Mouse (Mus musculus) limb, embryonic 10.5 days (tissue): ENCODE data around the gene Cgref1. TPM values are rescaled to one million over a fixed set of nuclear protein-coding genes. Genes with fewer than 3 reads are reported as not detected.
A peak's percentile ranks its signal among the peaks of the same experiment; 100 is the strongest.

ENCODE experiments used
- DNase-seq: peaks from one replicate; pipeline ENCODE4 v3.0.0-alpha.2; 2017; ENCODE audit warnings: low spot score
- H3K27ac ChIP-seq: fragments of 300-500 bp; sonication (generic); 2 replicates; pipeline ENCODE4 v1.5.1; 2016; ENCODE audit warnings: mild to moderate bottlenecking
- H3K27me3 ChIP-seq: fragments of 300-500 bp; sonication (generic); 2 replicates; pipeline ENCODE4 v1.6.1; 2016; ENCODE audit warnings: low read depth, mild to moderate bottlenecking; ENCODE audit not compliant: poor library complexity, severe bottlenecking
- H3K36me3 ChIP-seq: fragments of 300-500 bp; sonication (generic); 2 replicates; pipeline ENCODE4 v1.6.1; 2016; ENCODE audit warnings: mild to moderate bottlenecking, moderate library complexity
- H3K4me1 ChIP-seq: fragments of 300-500 bp; sonication (generic); 2 replicates; pipeline ENCODE4 v1.6.1; 2016
- H3K4me3 ChIP-seq: fragments of 300-500 bp; sonication (generic); 2 replicates; pipeline ENCODE4 v1.5.1; 2016; ENCODE audit warnings: mild to moderate bottlenecking, moderate library complexity
- H3K9me3 ChIP-seq: fragments of 300-500 bp; sonication (generic); replicated peaks from 2 replicates; pipeline ENCODE4 v1.6.1; 2016; ENCODE audit warnings: mild to moderate bottlenecking
- WGBS: fragments of 180-500 bp; shearing (Covaris S2); methylation state at CpG from one replicate; pipeline ENCODE4 v1.1.7; 2016; 5-methylcytosine and 5-hydroxymethylcytosine counted together
- polyA plus RNA-seq: library from polyadenylated mRNA; unstranded; fragments of >200 nt; fragmentation: Nextera tagmentation; extraction: Ambion mirVana; gene quantifications from 2 replicates; pipeline ENCODE4 v1.2.1, GENCODE M21; 2016

Gene Cgref1
- 1.0 and 2.5 TPM in 2 replicates for polyA plus RNA-seq

GRCm38 (mm10) chr5:30944956-30945781 lies at the start of gene Cgref1:
Gene Cgref1 (minus strand): TSS chr5:30945591.
- H3K36me3 ChIP-seq: no peaks in the 10 kb centered on the region
- H3K27ac ChIP-seq: peak within 1 kb of the TSS; percentile 72
- 5% methylated on average over 44 of the region's 44 CpGs for WGBS

GRCm38 (mm10) chr5:30994074-30994473 lies 48.7 kb upstream of the Cgref1 start:
- Histone ChIP-seq H3K36me3 (no peaks in the 10 kb centered on the region), H3K27me3 (no peaks in the 10 kb centered on the region), H3K9me3 (no peaks in the 10 kb centered on the region), H3K4me3 (no peak overlapping the region), H3K4me1 (no peaks in the 10 kb centered on the region), H3K27ac (no peak overlapping the region)
- DNase-seq: no peak
- 71% methylated on average over 3 of the region's 3 CpGs for WGBS

More at GRCm38 (mm10) chr5:30944956-30945781, at the start of gene Cgref1:
- no peaks in the 10 kb centered on the region for H3K9me3 ChIP-seq
- DNase-seq: peak; percentile 58
- peak within 1 kb of the TSS; percentile 62 for H3K4me3 ChIP-seq
- H3K27me3 ChIP-seq: peaks cover 33% of the 10 kb centered on the region
- H3K4me1 ChIP-seq: peaks cover 28% of the 10 kb centered on the region

GRCm38 (mm10) chr5:30992980-30993676 lies 47.7 kb upstream of the Cgref1 start:
- Histone ChIP-seq H3K4me1 (no peaks in the 10 kb centered on the region), H3K9me3 (no peaks in the 10 kb centered on the region), H3K4me3 (no peak overlapping the region), H3K36me3 (no peaks in the 10 kb centered on the region), H3K27me3 (no peaks in the 10 kb centered on the region), H3K27ac (no peak overlapping the region)
- DNase-seq: no peak
- WGBS: 80% methylated on average over 5 of the region's 5 CpGs

- no peak for DNase-seq
- 15% methylated on average over 2 of the region's 2 CpGs for WGBS
Observed at GRCm38 (mm10) chr5:30982357-30982756, 37.0 kb upstream of the Cgref1 start.

GRCm38 (mm10) chr5:30974870-30975656 lies 29.7 kb upstream of the Cgref1 start:
- H3K27ac ChIP-seq: no peak overlapping the region
- no peak overlapping the region for H3K4me3 ChIP-seq
- no peaks in the 10 kb centered on the region for H3K9me3 ChIP-seq
- 0 out of 2 replicates have a peak, but pooled peaks cover 2% of the 10 kb centered on the region for H3K27me3 ChIP-seq
- no peaks in the 10 kb centered on the region for H3K36me3 ChIP-seq
- 70% methylated on average over 9 of the region's 9 CpGs for WGBS
- no peak for DNase-seq
- H3K4me1 ChIP-seq: peaks cover 21% of the 10 kb centered on the region

More at GRCm38 (mm10) chr5:30982357-30982756, 37.0 kb upstream of the Cgref1 start:
- Histone ChIP-seq H3K4me1 (no peaks in the 10 kb centered on the region), H3K4me3 (no peak overlapping the region), H3K9me3 (no peaks in the 10 kb centered on the region), H3K27ac (no peak overlapping the region), H3K36me3 (no peaks in the 10 kb centered on the region), H3K27me3 (no peaks in the 10 kb centered on the region)

- no peaks in the 10 kb centered on the region for H3K36me3 ChIP-seq
- no peak overlapping the region for H3K4me3 ChIP-seq
- peaks cover 12% of the 10 kb centered on the region for H3K4me1 ChIP-seq
- no peaks in the 10 kb centered on the region for H3K9me3 ChIP-seq
- no peak for DNase-seq
- 0 out of 2 replicates have a peak, but pooled peaks cover 2% of the 10 kb centered on the region for H3K27me3 ChIP-seq
- WGBS: 83% methylated on average over 2 of the region's 2 CpGs
- no peak overlapping the region for H3K27ac ChIP-seq
Observed at GRCm38 (mm10) chr5:30969440-30969839, 24.0 kb upstream of the Cgref1 start.

GRCm38 (mm10) chr5:30968416-30968815 lies 23.0 kb upstream of the Cgref1 start, which contains the start of gene Tcf23:
Gene Tcf23 (plus strand): TSS chr5:30968662.
- 79% methylated on average over 8 of the region's 8 CpGs for WGBS

GRCm38 (mm10) chr5:30966189-30966588 lies 20.8 kb upstream of the Cgref1 start:
- Histone ChIP-seq H3K27me3 (0 out of 2 replicates have a peak, but pooled peaks cover 2% of the 10 kb centered on the region), H3K4me3 (no peak overlapping the region), H3K4me1 (no peaks in the 10 kb centered on the region), H3K27ac (no peak overlapping the region), H3K36me3 (no peaks in the 10 kb centered on the region), H3K9me3 (no peaks in the 10 kb centered on the region)
- no peak for DNase-seq
- 95% methylated on average over 4 of the region's 4 CpGs for WGBS

More at GRCm38 (mm10) chr5:30968416-30968815, 23.0 kb upstream of the Cgref1 start, which contains the start of gene Tcf23:
- Histone ChIP-seq H3K36me3 (no peaks in the 10 kb centered on the region), H3K27ac (no peak within 1 kb of the TSS), H3K4me1 (peaks cover 2% of the 10 kb centered on the region; the same call in 1 of the 2 replicates), H3K9me3 (no peaks in the 10 kb centered on the region), H3K27me3 (0 out of 2 replicates have a peak, but pooled peaks cover 2% of the 10 kb centered on the region), H3K4me3 (no peak within 1 kb of the TSS)
- no peak for DNase-seq

GRCm38 (mm10) chr5:30963916-30964315 lies 18.5 kb upstream of the Cgref1 start:
- H3K9me3 ChIP-seq: no peaks in the 10 kb centered on the region
- H3K27me3 ChIP-seq: no peaks in the 10 kb centered on the region
- 76% methylated on average over 3 of the region's 3 CpGs for WGBS
- H3K27ac ChIP-seq: no peak overlapping the region
- H3K4me3 ChIP-seq: no peak overlapping the region
- peaks cover 4% of the 10 kb centered on the region for H3K36me3 ChIP-seq
- H3K4me1 ChIP-seq: peaks cover 6% of the 10 kb centered on the region
- no peak for DNase-seq

GRCm38 (mm10) chr5:30961545-30962505 lies 16.4 kb upstream of the Cgref1 start:
- H3K4me1 ChIP-seq: peaks cover 20% of the 10 kb centered on the region
- 74% methylated on average over 10 of the region's 10 CpGs for WGBS
- no peaks in the 10 kb centered on the region for H3K27me3 ChIP-seq
- no peaks in the 10 kb centered on the region for H3K9me3 ChIP-seq
- no peak overlapping the region for H3K27ac ChIP-seq
- peaks cover 21% of the 10 kb centered on the region for H3K36me3 ChIP-seq
- H3K4me3 ChIP-seq: no peak overlapping the region
- no peak for DNase-seq

- H3K9me3 ChIP-seq: no peaks in the 10 kb centered on the region
- no peaks in the 10 kb centered on the region for H3K27me3 ChIP-seq
- peak overlapping the region; percentile 92 for H3K4me3 ChIP-seq
- H3K4me1 ChIP-seq: peaks cover 20% of the 10 kb centered on the region
- WGBS: 92% methylated on average over 2 of the region's 2 CpGs
- peaks cover 25% of the 10 kb centered on the region for H3K36me3 ChIP-seq
- DNase-seq: no peak
- peak overlapping the region; percentile 89 for H3K27ac ChIP-seq
Observed at GRCm38 (mm10) chr5:30960814-30961213, 15.4 kb upstream of the Cgref1 start.
